Mouse (Mus musculus) gastrocnemius, adult 8-10 months (tissue): Measurements from ENCODE around the gene Pon2. TPM values are rescaled to one million over a fixed set of nuclear protein-coding genes. Genes with fewer than 3 reads are reported as not detected.

Experiments used
- DNase-seq, 2 experiments: peaks; one replicate each; pipeline ENCODE4 v3.0.0; 2022; ENCODE audit warnings: low spot score in 2 of 2
- total RNA-seq, 4 experiments: library from RNA; stranded (reverse); gene quantifications; 2 replicates each; pipeline ENCODE4 v1.2.4; 2022

Gene Pon2
- total RNA-seq, 4 experiments from 2014 or later, result 15.1 to 19.2 (median 18.5) TPM

GRCm38 (mm10) chr6:5292841-5293240 is 5.4 kb downstream of the Pon2 start:
- DNase-seq, result no peak

- no peak for DNase-seq
Observed at GRCm38 (mm10) chr6:5291450-5291849, 6.8 kb downstream of the Pon2 start.

- no peak for DNase-seq
Observed at GRCm38 (mm10) chr6:5287919-5288318, 10.3 kb downstream of the Pon2 start.

DNA sequence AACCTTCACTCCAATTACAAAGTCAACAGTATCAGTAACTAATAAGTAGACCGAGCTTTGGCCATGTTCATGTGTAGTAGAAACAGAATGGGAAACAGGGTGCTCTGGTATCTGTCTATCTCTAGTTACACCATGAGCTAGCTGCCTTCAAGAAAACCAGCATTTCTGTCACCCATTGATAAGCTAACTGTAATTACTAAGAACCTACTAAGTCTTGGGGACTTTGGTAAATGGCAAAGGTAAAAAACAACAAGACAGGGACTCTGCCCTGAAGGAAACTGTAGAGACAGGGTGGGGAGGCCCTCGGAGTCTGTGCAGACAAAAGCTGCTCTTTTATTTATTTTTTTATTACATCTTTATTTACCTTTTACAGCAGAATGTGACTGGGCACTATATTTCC is 10.9 kb downstream of the Pon2 start:
- no peak for DNase-seq

- DNase-seq, result no peak
Observed at GRCm38 (mm10) chr6:5282418-5282817, 15.8 kb downstream of the Pon2 start.

DNA sequence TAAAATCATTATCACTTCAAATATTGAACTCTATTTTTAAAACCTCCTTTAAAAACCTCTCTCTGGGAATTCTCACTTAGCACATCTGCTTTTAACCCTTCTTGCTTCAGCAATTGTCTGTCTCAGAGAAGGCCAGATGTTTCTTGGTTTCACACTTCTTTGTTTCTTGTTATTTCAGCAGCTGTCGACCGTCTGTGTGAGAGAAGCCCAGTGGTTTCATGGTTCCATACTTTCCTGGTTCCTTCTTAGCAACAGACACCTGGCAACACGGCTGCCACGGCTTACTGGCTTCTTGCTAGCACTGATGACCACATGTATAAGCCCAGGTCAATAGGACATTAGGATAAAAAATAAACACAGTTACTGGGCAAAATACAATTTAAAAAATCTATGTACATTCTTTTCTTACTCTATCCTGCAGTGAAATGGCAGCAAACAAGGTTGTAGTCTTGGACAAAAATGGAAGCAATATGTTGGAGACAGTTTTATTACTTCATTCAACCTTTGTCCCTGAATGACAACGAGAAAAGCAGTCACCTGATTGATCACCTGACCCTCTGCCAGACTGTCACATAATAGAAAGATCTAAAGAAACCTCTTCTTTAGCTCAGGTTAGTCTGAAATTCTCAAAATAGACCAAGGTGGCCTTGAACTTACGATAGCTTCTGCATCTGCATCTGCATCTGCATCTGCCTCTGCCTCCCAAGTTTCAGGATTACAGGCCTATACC is 17.5 kb downstream of the Pon2 start:
- DNase-seq, result no peak

- no peak for DNase-seq
Observed at GRCm38 (mm10) chr6:5277972-5278371, 20.3 kb downstream of the Pon2 start.

DNA sequence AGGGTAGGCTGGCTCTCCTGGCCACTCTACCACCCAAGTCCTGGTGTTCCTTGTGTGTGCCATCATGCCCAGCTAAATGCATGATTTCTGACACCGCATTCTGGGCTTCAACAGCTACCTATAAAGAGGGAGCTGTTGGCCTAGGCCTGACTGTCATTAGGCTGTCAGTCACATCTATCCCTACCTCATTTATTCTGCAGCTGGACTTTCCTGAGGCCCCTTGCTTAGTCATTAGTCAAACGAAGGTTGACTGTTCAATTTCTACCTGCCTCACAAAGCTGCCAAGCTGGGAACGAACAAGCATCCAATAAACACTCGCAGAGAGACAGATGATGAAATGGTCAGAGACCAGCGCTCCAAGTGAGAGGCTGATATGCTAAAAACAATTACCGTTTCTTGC is 28.6 kb downstream of the Pon2 start:
- DNase-seq, result no peak

- no peak for DNase-seq
Observed at GRCm38 (mm10) chr6:5264793-5265192, 33.5 kb downstream of the Pon2 start.

GRCm38 (mm10) chr6:5263250-5263999 is 34.8 kb downstream of the Pon2 start:
- DNase-seq, result no peak

DNA sequence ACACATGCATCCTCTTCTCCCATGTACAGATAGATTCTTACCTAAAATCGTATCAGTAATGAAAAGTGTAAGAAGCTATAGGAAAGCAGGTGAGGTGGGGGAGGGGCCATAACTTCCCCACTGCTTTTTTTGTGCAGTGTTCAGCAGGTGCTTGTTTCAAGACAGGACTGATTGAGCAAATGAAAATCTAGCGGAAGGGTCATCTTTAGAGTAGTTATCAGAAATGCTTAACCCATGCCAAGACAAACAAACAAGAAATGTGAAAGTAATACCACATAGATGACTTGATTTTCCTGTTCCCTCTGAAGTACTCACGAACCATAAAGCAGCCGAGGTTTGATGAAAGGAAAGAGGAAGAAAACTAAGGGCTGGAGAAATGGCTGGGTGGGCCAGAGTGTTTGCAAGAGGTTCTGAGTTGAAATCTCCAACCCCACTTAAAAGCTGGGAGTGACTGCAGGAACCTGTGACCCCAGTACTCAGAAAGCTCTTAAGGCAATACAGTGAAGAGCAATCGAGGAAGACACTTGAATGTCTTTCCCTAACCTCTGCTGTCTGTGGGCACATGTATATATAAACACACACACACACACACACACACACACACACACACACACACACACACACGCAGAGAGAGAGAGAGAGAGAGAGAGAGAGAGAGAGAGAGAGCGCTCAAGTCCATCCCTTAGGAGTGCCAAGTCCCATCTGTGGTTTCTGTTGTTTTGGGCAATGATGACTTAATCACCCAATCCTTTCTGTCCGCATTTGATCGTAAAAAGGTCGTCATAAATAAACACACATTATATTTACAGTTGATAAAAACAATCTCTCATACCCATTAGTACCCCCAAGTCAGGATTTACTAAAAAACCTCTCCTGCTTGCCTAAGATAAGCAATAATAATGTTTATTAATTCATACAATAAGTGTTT is 35.7 kb downstream of the Pon2 start:
- DNase-seq, result no peak

- peak; percentile 36 to 47 for DNase-seq
Observed at GRCm38 (mm10) chr6:5255722-5256451, 42.4 kb downstream of the Pon2 start, which contains the start of gene Pon3. TSS of gene Pon3 (minus strand) at chr6:5256286.

DNA sequence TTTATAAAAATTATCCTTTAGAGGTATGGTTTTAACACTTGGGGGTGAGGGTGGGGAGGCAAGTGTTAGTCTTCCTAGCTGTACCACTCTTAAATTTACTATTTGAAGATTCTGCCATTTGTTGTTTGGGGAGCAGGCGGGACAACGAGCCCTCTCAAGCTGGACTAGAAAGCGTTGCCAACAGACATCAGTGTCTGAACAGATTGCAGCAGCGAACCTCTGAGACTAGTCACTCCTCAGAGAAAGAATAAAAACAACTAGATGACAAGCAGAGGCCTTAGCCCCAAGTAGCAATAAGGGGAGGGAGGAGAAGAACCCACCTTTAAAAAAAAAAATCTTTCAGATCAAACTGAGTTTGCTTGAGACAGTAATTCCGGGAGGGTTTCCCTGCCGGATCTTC is 43.0 kb downstream of the Pon2 start:
- DNase-seq, result no peak

- DNase-seq, result no peak
Observed at GRCm38 (mm10) chr6:5254869-5255268, 43.4 kb downstream of the Pon2 start.

GRCm38 (mm10) chr6:5245926-5246325 is 52.3 kb downstream of the Pon2 start:
- DNase-seq, result no peak

DNA sequence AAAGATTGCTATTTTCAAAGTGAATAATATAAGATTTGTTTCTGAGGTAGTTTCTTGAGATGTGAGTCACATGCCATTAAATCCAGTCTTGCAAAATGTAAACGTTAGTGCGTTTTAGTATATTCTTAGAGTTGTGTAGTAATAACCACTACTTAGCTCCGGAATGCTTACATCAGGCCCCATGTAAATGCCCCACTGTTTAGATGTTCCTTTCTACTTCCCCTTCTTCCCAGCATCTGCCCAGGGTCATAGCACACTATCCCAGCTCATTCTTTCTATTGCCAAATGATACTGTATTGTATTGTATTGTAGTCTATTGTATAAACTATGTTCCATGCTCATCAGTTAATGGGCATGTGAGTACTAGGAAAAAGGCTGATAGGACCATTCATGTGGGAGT is 59.5 kb downstream of the Pon2 start:
- no peak for DNase-seq

DNA sequence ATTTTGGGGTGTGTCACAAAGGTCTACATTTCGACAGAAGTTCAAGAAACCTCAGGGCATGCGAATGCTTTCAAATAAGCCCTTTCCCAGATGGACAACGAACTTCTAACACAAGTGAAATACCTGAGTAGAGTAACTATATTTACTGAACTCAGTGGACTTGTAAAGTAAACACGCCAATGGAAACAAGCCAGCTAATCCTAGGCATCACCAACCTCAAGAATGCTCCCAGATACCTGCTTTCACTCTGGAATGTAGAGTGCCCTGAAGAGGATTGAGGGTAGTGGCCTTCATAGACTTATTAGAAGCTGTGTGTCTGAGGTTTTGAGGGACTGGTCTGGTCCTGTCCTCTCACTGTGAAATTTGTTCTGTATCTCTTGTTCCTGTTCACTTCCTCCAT is 60.7 kb downstream of the Pon2 start:
- DNase-seq, result no peak

GRCm38 (mm10) chr6:5236843-5237371 is 61.3 kb downstream of the Pon2 start:
- no peak for DNase-seq

- no peak for DNase-seq
Observed at GRCm38 (mm10) chr6:5234563-5234962, 63.7 kb downstream of the Pon2 start.

GRCm38 (mm10) chr6:5233812-5234211 is 64.4 kb downstream of the Pon2 start:
- no peak for DNase-seq

GRCm38 (mm10) chr6:5232022-5232421 is 66.2 kb downstream of the Pon2 start:
- no peak for DNase-seq
